In genomic region chr5:72219248-72219647, GRCm38 (mm10) we compare ENCODE assay signal across 16 mouse cellular contexts.
"Had no signal": no experiment of that assay in that cellular context is flagged by ENCODE, and none has a peak within 500 bp of the region (broad histone marks: within the 10 kb centered on the region; RNA-seq: fewer than 3 reads in every experiment).

No protein-coding gene starts in this region.

- H3K36me3 ChIP-seq: midbrain, embryonic 12.5 days; neural tube, embryonic 13.5 days; neural tube, embryonic 15.5 days had no signal

- DNase-seq: lung, embryonic 14.5 days; midbrain, embryonic 14.5 days; retina, postnatal 1 day; right cerebral cortex, adult 18-20 months; right cerebral cortex, postnatal 25 days; right cerebral cortex, postnatal 4 days; spleen, adult 18-20 months; thymus, adult 18-20 months; thymus, postnatal 14 days; thymus, postnatal 36 days had no signal

- H3K4me1 ChIP-seq: midbrain, embryonic 10.5 days; midbrain, embryonic 12.5 days; neural tube, embryonic 13.5 days; neural tube, embryonic 15.5 days had no signal

- H3K9me3 ChIP-seq: midbrain, embryonic 10.5 days; midbrain, embryonic 12.5 days; neural tube, embryonic 13.5 days; neural tube, embryonic 15.5 days had no signal

- H3K4me3 ChIP-seq: midbrain, embryonic 10.5 days; midbrain, embryonic 12.5 days; myocyte; neural tube, embryonic 13.5 days; neural tube, embryonic 15.5 days had no signal

- ATAC-seq: midbrain, embryonic 16.5 days had no signal

- H3K27me3 ChIP-seq: midbrain, embryonic 12.5 days; neural tube, embryonic 13.5 days; neural tube, embryonic 15.5 days had no signal

- H3K9ac ChIP-seq: lung, embryonic 14.5 days; midbrain, embryonic 12.5 days; neural tube, embryonic 13.5 days; neural tube, embryonic 15.5 days had no signal

- H3K27ac ChIP-seq: midbrain, embryonic 10.5 days; midbrain, embryonic 12.5 days; neural tube, embryonic 13.5 days; neural tube, embryonic 15.5 days had no signal

- H3K4me2 ChIP-seq: lung, embryonic 14.5 days; midbrain, embryonic 12.5 days; neural tube, embryonic 13.5 days; neural tube, embryonic 15.5 days had no signal
